Mouse (Mus musculus) embryonic facial prominence, embryonic 15.5 days (tissue): Measurements from ENCODE around the gene Shroom3. TPM values are rescaled to one million over a fixed set of nuclear protein-coding genes. Genes with fewer than 3 reads are reported as not detected.
A peak's percentile ranks its signal among the peaks of the same experiment; 100 is the strongest.

Source experiments
- ATAC-seq: fragments of 200-750 bp; cut with Nextera tagmentation; 2 replicates; pipeline ENCODE4 v1.8.0; 2017; ENCODE audit warnings: low read depth, moderate TSS enrichment; ENCODE audit not compliant: insufficient number of reproducible peaks, low FRiP score, low TSS enrichment
- H3K27ac ChIP-seq: fragments of 300-500 bp; sonication (generic); replicated peaks from 2 replicates; pipeline ENCODE4 v1.5.1; 2015; ENCODE audit warnings: mild to moderate bottlenecking, inconsistent platforms
- H3K27me3 ChIP-seq: fragments of 300-500 bp; sonication (generic); 2 replicates; pipeline ENCODE4 v1.6.1; 2015; ENCODE audit warnings: inconsistent platforms
- H3K36me3 ChIP-seq: fragments of 300-500 bp; sonication (generic); 2 replicates; pipeline ENCODE4 v1.6.1; 2015; ENCODE audit warnings: mild to moderate bottlenecking, inconsistent platforms
- H3K4me1 ChIP-seq: fragments of 300-500 bp; sonication (generic); 2 replicates; pipeline ENCODE4 v1.6.1; 2015; ENCODE audit warnings: inconsistent platforms
- H3K4me2 ChIP-seq: fragments of 300-500 bp; sonication (generic); replicated peaks from 2 replicates; pipeline ENCODE4 v1.6.1; 2015; ENCODE audit warnings: mild to moderate bottlenecking, inconsistent platforms
- H3K4me3 ChIP-seq: fragments of 300-500 bp; sonication (generic); replicated peaks from 2 replicates; pipeline ENCODE4 v1.5.1; 2015; ENCODE audit warnings: mild to moderate bottlenecking, inconsistent platforms
- H3K9ac ChIP-seq: fragments of 300-500 bp; sonication (generic); 2 replicates; pipeline ENCODE4 v1.6.1; 2015; ENCODE audit warnings: inconsistent platforms
- H3K9me3 ChIP-seq: fragments of 300-500 bp; sonication (generic); replicated peaks from 2 replicates; pipeline ENCODE4 v1.6.1; 2016; ENCODE audit warnings: inconsistent platforms
- WGBS: fragments of 180-500 bp; shearing (Covaris S2); methylation state at CpG from one replicate; pipeline ENCODE4 v1.1.7; 2015; 5-methylcytosine and 5-hydroxymethylcytosine counted together
- polyA plus RNA-seq: library from polyadenylated mRNA; unstranded; fragments of >200 nt; fragmentation: Nextera tagmentation; extraction: Ambion mirVana; gene quantifications from 2 replicates; pipeline ENCODE4 v1.2.1, GENCODE M21; 2015

Shroom3 gene
- polyA plus RNA-seq, 1 experiment from 2014 or later = 3.9 TPM

DNA sequence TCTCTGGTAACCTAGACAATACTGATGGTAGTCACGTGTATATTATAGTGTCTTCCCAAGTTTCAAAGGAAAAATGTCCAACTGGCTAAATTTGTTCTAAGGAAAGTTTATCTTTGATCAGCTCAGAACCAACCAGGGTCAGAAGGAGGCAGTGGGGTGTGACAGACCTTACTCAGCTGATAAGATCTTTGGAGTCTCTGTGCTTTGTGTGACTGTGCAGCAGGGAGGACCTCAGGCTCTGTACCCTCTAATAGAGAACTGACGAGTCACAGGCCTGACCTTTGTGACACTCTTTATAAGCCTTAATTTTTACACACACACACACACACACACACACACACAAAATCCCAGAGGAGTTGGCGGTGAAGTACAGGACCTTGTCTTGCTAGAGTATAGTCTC is 193.9 kb downstream of the Shroom3 start:
- no peak overlapping the region for H3K27ac ChIP-seq
- no peak overlapping the region for H3K4me2 ChIP-seq
- H3K9ac ChIP-seq = no peak overlapping the region
- no peaks in the 10 kb centered on the region for H3K4me1 ChIP-seq
- no peak for ATAC-seq
- no peaks in the 10 kb centered on the region for H3K9me3 ChIP-seq
- no peak overlapping the region for H3K4me3 ChIP-seq
- WGBS = 61% methylated on average over 3 of the region's 3 CpGs
- H3K27me3 ChIP-seq = no peaks in the 10 kb centered on the region
- no peaks in the 10 kb centered on the region for H3K36me3 ChIP-seq

- H3K4me2 ChIP-seq = no peak overlapping the region
- WGBS = 92% methylated on average over 2 of the region's 2 CpGs
- no peaks in the 10 kb centered on the region for H3K4me1 ChIP-seq
- H3K36me3 ChIP-seq = no peaks in the 10 kb centered on the region
- no peak overlapping the region for H3K27ac ChIP-seq
- no peak overlapping the region for H3K4me3 ChIP-seq
- H3K9me3 ChIP-seq = no peaks in the 10 kb centered on the region
- no peak for ATAC-seq
- H3K27me3 ChIP-seq = no peaks in the 10 kb centered on the region
- no peak overlapping the region for H3K9ac ChIP-seq
Observed at GRCm38 (mm10) chr5:92880393-92880792, 197.2 kb downstream of the Shroom3 start.

DNA sequence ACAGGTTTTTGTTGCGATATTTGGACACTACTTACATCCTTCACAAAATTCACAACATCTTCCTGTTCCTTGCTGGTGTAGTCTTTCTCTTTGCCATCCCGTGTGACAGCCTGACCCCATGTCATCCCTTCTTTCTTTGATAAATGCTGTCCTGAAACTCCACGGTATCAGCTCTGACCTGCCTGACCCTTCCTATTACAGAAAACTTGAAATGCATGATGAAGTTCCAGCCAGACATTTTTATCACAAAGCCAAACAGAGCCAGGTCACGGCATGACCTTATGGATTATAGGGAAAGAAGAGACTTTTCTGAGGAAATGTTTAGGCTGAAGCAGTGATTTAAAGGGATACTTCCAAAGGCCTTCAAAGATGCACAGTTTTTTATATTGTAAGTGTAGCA is 197.7 kb downstream of the Shroom3 start:
- Histone ChIP-seq H3K4me1 (no peaks in the 10 kb centered on the region), H3K27me3 (no peaks in the 10 kb centered on the region), H3K4me2 (no peak overlapping the region), H3K9me3 (no peaks in the 10 kb centered on the region), H3K36me3 (no peaks in the 10 kb centered on the region), H3K9ac (no peak overlapping the region), H3K4me3 (no peak overlapping the region), H3K27ac (no peak overlapping the region)
- 56% methylated on average over 4 of the region's 4 CpGs for WGBS
- ATAC-seq = no peak

DNA sequence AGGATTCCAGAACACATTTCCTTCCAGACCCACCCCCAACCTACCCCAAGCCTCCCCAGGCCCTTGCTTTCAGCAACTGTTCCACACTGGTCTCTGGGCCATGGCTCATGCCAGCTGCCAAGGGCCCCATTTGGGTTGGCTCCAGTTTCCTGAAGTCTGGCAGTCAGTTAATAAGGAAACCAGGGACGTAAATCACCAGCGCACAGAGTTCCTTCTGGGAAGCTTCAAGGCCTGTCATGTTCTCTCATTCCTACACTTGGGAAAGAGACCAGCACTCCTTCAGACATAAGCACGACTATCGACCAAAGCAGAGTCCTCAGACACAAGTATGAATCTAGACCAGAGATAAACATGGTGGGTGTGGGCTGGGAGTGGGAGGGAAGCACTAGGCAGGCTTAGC is 202.9 kb downstream of the Shroom3 start:
- H3K4me1 ChIP-seq = no peaks in the 10 kb centered on the region
- no peak overlapping the region for H3K27ac ChIP-seq
- no peaks in the 10 kb centered on the region for H3K36me3 ChIP-seq
- H3K27me3 ChIP-seq = no peaks in the 10 kb centered on the region
- no peaks in the 10 kb centered on the region for H3K9me3 ChIP-seq
- no peak; the same call in 1 of the 2 replicates for ATAC-seq
- H3K9ac ChIP-seq = no peak overlapping the region
- WGBS = 76% methylated on average over 4 of the region's 4 CpGs
- no peak overlapping the region for H3K4me3 ChIP-seq
- H3K4me2 ChIP-seq = no peak overlapping the region

DNA sequence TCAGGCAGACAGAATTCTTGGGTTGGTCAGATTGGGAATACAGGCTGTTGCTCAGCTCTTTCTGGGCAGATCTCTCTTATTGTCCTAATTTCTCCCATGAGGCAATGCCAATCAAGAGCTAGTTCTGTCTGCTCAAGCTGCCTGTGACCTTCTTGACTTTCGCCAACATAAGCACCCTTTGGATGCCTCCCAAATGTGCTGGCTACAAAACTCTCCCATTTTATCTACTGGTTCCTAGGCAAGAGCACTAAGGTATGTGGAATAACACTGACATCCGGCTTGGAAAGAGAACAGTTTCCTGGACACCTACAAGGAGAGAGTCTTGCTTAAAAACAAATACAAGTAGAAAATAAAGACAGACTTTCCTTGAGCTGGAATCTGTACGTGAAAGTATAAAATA is 204.3 kb downstream of the Shroom3 start:
- Histone ChIP-seq H3K9me3 (no peaks in the 10 kb centered on the region), H3K27me3 (no peaks in the 10 kb centered on the region), H3K4me3 (no peak overlapping the region), H3K27ac (no peak overlapping the region), H3K36me3 (no peaks in the 10 kb centered on the region), H3K9ac (no peak overlapping the region), H3K4me2 (no peak overlapping the region), H3K4me1 (no peaks in the 10 kb centered on the region)
- 68% methylated on average over 3 of the region's 3 CpGs for WGBS
- ATAC-seq = no peak

DNA sequence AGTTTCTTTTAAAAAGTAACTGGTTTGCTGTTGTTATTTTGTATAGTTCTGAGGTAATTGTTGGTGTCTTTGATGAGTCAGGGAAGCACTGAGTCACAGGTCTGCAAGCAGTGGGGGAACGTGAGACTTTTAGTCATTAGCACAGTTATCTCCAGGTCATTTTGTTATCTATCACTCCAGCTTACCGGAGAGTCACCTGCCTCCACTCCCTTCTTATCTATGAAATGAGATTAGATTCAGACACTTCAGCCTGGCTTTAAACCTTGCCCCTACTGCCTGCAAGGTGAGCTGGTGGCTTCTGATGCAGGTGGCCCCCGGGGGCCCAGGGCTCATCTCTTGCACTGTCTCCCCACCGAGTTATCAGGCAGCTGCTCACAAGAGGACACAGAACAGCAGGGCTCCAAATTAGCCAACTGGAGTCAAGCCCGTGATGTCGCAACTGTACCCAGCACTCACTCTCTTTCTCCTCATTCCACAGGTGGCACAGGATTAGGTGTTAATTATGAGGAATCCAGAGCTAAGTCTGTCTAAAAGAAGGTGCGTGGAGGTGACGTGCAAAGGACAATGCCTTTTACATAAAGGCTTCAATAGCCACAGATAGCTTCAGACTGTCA is 205.5 kb downstream of the Shroom3 start:
- Histone ChIP-seq H3K27me3 (no peaks in the 10 kb centered on the region), H3K4me1 (no peaks in the 10 kb centered on the region), H3K27ac (no peak overlapping the region), H3K9ac (no peak overlapping the region), H3K9me3 (no peaks in the 10 kb centered on the region), H3K36me3 (no peaks in the 10 kb centered on the region), H3K4me3 (no peak overlapping the region), H3K4me2 (no peak overlapping the region)
- no peak for ATAC-seq
- WGBS = 50% methylated on average over 8 of the region's 8 CpGs

DNA sequence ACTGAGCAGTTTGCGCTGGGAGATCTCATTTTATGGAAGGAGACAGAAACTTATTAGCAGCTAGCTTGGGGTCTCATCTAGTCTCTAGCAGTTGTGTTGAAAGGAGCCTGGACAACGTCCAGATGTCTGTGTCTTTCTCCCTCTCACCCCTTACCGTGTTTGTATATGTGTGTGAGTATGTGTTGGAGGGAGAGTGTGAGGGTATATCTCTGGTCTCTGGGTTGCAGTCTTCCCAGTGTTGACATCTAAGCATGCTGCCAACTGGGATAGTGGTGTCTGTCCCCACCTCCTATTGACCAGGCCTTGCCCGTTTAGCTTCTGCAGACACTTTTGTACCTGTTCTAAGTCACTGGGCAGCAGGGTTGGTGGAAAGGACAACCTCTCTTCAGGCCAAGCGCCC is 207.7 kb downstream of the Shroom3 start:
- Histone ChIP-seq H3K36me3 (no peaks in the 10 kb centered on the region), H3K4me1 (no peaks in the 10 kb centered on the region), H3K9me3 (no peaks in the 10 kb centered on the region), H3K27ac (no peak overlapping the region), H3K9ac (no peak overlapping the region), H3K4me2 (no peak overlapping the region), H3K4me3 (no peak overlapping the region), H3K27me3 (no peaks in the 10 kb centered on the region)
- ATAC-seq = no peak
- 78% methylated on average over 5 of the region's 5 CpGs for WGBS

GRCm38 (mm10) chr5:92893284-92893683 is 210.0 kb downstream of the Shroom3 start:
- H3K9ac ChIP-seq = no peak overlapping the region
- H3K27ac ChIP-seq = no peak overlapping the region
- no peak overlapping the region for H3K4me3 ChIP-seq
- H3K27me3 ChIP-seq = no peaks in the 10 kb centered on the region
- ATAC-seq = no peak
- no peaks in the 10 kb centered on the region for H3K9me3 ChIP-seq
- H3K4me1 ChIP-seq = peaks cover 9% of the 10 kb centered on the region; the same call in 1 of the 2 replicates
- no peaks in the 10 kb centered on the region for H3K36me3 ChIP-seq
- 34% methylated on average over 4 of the region's 4 CpGs for WGBS
- no peak overlapping the region for H3K4me2 ChIP-seq

DNA sequence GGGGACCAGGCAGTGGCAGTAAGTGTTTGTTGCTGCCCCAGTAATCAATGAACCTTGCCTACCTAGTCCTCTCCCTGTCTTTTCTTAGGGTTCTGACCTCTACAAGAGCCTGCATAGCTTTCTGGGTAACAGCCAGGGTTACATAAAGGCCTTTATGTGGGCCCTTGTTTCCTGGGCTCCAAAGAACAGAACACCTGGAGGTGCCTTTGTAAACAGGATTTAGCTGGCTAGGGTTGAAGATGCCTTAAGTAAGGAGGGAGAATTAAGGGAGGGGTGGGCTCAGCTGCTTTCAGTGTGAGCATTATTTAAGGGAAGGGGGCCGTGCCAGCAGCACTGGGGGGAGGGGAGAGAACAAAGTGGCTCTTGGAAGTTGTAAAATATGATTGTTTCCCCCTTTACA is 210.5 kb downstream of the Shroom3 start:
- no peak overlapping the region for H3K9ac ChIP-seq
- H3K27me3 ChIP-seq = no peaks in the 10 kb centered on the region
- H3K4me1 ChIP-seq = peaks cover 14% of the 10 kb centered on the region; the same call in 1 of the 2 replicates
- H3K9me3 ChIP-seq = no peaks in the 10 kb centered on the region
- H3K4me3 ChIP-seq = no peak overlapping the region
- no peak overlapping the region for H3K27ac ChIP-seq
- no peak overlapping the region for H3K4me2 ChIP-seq
- WGBS = 5% methylated on average over 1 of the region's 1 CpGs
- no peak for ATAC-seq
- H3K36me3 ChIP-seq = no peaks in the 10 kb centered on the region

- WGBS = 94% methylated on average over 8 of the region's 8 CpGs
- no peak for ATAC-seq
- no peaks in the 10 kb centered on the region for H3K9me3 ChIP-seq
Observed at GRCm38 (mm10) chr5:92895877-92896276, 212.6 kb downstream of the Shroom3 start.

GRCm38 (mm10) chr5:92896725-92897280 is 213.6 kb downstream of the Shroom3 start:
- Histone ChIP-seq H3K36me3 (no peaks in the 10 kb centered on the region), H3K4me2 (peak overlapping the region; percentile 96; the same call in 1 of the 2 replicates), H3K27ac (peak overlapping the region; percentile 72; the same call in 1 of the 2 replicates), H3K4me3 (no peak overlapping the region), H3K9me3 (no peaks in the 10 kb centered on the region), H3K4me1 (peaks cover 15% of the 10 kb centered on the region; the same call in 1 of the 2 replicates), H3K9ac (no peak overlapping the region), H3K27me3 (no peaks in the 10 kb centered on the region)
- 27% methylated on average over 1 of the region's 1 CpGs for WGBS
- no peak; the same call in 1 of the 2 replicates for ATAC-seq

More at GRCm38 (mm10) chr5:92895877-92896276, 212.6 kb downstream of the Shroom3 start:
- no peak overlapping the region for H3K4me3 ChIP-seq
- H3K9ac ChIP-seq = no peak overlapping the region
- no peaks in the 10 kb centered on the region for H3K27me3 ChIP-seq
- H3K36me3 ChIP-seq = no peaks in the 10 kb centered on the region
- no peak overlapping the region for H3K4me2 ChIP-seq
- H3K4me1 ChIP-seq = peaks cover 15% of the 10 kb centered on the region; the same call in 1 of the 2 replicates
- no peak overlapping the region for H3K27ac ChIP-seq
